Mouse (Mus musculus) cerebellum, adult 18-20 months (tissue): ENCODE measurements around the gene Lipk.

Source experiments
- DNase-seq, 2 experiments: peaks; one replicate each; pipeline ENCODE4 v3.0.0; 2021

Lipk gene

DNA sequence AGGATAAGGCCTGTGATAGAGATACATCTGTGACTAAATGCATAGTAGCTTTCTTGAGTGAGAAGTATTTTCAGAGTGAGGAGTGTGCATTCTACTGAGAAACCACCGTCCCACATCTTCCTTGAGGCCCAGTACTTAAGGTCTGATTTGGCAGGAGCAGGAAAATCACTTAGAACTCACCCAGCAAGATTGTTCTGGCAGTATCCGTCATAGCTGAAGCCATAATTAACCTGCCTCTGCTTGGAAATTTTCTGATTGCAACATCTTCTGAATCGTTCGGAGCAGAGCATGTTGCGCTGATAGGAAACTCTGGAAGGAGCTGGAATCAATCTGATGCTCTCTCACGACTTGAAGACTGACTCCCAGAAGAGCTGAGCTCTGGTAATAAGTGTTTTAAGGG lies at the start of gene Lipk:
Gene Lipk (plus strand): TSS at position 289 of the 400 bp plus-strand sequence.
- no peak for DNase-seq

DNA sequence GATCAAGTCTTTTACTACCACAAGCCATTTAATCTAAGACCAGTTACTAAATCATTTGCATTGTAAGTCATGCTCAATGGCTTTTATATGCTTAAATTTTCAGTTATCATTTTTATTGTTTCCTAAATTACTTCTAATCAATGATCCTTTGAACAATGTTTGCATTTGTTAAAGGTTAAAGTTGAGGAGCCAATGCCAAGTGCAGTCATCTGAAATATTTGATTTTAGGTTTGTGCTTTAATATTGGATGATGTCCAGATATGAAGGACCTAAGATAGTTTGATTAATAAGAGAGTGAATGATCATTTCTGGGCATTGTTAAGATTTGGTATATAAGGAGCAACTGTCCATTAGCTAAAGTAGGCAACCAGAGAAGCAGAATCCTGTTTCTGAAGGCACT lies 47.2 kb upstream of the Lipk start, which contains the start of gene Lipf:
Gene Lipf (plus strand): TSS at position 301 of the 400 bp plus-strand sequence.
- no peak for DNase-seq

GRCm38 (mm10) chr19:33979007-33979406 lies 29.1 kb upstream of the Lipk start:
- no peak for DNase-seq

DNA sequence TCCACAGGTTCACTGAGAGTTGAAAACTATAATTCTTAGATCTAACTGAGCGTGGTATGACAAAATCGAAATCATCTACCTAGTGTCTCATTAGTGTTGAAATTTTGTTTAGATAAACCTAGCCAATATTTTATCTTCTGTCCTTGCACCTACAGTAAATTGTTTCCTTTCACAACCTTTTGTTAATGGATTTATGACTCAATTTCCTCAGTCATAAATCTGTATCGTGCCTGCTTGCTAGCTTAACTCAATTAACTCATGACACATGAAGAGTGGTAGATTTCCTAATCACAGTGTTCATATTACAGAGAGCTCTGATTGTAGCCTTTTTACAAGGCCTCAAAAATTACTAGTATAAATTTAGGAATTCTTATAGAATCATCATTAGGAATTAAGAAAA lies 25.0 kb upstream of the Lipk start:
- no peak for DNase-seq

DNA sequence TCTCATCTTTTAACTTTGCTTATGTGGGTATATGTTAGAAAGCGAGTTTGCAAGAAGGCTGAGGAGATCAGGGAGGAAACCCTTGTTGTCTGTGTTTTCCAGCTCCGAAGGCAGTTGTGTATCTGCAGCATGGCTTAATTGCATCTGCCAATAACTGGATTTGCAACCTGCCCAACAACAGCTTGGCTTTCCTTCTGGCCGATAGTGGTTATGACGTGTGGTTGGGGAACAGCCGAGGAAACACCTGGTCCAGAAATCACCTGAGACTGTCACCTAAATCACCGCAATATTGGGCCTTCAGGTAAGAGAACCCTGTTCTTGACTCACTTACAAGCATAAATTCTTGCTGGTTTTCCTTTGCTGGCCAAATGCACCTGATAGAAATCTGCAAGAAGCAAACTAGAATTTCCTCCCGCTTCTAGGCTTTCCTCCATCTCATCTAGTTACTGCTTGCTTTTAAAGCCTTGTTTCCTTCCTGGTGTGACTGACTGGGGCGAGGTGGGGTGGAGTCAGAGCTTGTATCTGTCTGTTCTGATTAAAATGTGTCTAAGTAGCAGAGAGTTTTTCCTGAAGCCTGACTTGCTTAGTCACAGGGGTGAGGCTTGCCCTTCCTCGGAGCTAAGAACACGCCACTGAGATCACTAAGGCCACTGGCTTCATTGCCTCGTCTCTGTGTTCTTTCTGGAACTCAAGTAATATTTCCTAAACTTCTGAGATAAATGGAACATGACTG lies 13.5 kb downstream of the Lipk start:
- no peak for DNase-seq

GRCm38 (mm10) chr19:34022759-34023158 lies 14.7 kb downstream of the Lipk start:
- DNase-seq, result no peak

DNA sequence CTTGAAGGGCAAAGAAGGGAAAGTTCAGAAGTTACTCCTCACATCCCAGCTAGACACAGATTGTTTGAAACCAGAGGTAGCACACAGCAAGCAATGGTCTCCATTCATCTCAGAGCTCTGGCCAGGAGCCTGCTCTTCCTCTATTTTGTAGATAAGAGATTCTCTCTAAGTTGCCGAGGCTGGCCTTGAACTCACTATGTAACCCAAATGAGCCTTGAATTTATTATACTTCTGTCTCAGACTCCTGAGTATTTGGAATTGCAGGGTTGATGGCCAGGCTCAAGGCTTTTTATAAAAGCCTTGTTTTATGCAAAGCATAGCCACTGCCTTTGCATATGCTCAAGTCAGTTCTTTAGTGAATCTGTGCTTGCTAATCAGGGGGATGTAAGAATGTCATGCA lies 31.6 kb downstream of the Lipk start:
- no peak for DNase-seq

DNA sequence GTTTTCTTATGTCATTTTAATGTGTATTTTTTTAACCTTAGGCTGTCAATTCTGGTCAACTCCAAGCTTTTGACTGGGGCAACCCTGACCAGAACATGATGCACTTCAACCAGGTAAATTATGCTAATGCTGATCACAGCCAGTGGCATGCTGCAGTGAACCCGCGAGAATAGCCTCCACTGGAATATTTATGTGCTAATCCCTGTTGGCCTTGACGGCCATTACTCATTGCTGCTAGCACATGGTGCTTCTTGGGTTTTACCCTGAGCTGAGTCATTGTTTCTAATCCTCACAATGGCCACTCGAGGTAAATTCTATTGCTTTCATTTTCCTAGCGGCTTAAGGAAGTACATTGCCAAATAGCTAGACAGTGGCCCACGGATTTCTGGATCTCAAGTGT lies 34.9 kb downstream of the Lipk start:
- DNase-seq, result no peak

DNA sequence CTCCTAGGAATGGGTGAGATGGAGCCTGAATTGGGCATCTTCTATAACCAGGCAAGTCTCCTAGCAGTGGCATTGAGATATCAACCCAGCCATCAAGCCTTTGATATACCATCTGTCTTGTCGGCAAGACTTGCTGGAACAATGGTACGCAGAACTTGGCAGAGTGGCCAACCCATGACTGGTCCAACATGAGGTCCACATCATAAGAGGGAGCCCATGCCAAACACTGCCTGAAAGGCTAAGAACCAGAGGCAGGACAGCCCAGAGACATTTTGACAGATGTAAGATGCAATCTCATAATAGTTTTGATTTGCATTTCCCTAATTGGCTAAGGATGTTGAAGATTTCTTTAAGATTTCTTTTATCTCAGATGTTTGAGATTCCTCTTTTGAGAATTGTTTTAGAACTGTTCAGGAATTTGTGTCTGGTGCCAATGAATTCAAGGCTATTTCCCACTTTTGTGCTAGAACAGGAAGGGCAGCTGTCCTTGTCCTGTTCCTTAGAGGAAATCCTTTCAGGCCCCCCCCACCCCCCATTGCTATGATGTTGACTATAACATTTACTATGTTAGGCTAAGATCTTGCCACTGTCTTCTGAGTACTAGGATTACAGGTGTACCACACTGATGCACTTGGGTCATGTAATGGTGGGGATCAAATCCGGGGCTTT lies 41.4 kb downstream of the Lipk start:
- no peak for DNase-seq

- no peak for DNase-seq
These were observed 43.4 kb downstream of the Lipk start for GRCm38 (mm10) chr19:34051502-34051901.

DNA sequence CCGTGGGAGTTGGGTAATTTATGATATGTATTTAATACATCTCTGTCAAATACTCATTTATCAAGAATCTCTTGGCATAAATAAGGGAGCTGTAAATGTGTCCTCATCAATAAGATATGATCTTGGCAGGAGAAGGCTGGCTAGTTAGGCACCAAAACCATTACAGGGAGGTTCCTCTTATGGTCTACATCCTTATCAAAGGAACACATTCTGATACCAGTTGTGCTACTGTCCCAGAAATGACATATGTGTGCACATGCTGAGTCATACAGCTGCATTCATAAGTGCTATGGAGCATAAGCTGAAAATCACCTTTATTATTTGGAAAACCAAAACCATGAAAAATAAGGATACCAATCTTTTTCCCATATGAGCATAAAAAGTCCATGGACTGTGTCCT lies 55.5 kb downstream of the Lipk start:
- DNase-seq, result no peak

GRCm38 (mm10) chr19:34064059-34064458 lies 56.0 kb downstream of the Lipk start:
- no peak for DNase-seq

- DNase-seq, result no peak
These were observed 58.8 kb downstream of the Lipk start, which contains the start of gene Lipn for GRCm38 (mm10) chr19:34066779-34067472. Gene Lipn, plus strand, starts transcription at chr19:34067358.

DNA sequence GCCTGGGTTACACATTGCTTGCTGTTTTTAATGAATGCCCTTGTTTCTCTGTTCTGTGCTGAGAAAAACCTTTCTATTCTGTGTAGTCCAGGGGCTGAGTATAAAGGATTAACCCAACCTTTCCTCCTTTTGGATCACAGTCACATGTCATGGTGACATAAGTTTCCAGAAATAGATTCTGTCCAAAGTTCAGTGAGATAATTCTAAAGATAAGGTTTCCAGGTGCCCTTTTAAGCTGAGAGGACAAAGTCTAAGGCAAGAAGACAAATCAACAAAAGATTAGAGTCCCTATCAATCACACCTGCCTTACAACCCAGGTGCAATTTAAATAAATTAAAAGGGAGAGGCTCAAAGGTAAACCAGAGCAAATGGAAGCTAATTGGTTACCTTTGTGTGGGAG lies 66.1 kb downstream of the Lipk start:
- DNase-seq, result no peak

DNA sequence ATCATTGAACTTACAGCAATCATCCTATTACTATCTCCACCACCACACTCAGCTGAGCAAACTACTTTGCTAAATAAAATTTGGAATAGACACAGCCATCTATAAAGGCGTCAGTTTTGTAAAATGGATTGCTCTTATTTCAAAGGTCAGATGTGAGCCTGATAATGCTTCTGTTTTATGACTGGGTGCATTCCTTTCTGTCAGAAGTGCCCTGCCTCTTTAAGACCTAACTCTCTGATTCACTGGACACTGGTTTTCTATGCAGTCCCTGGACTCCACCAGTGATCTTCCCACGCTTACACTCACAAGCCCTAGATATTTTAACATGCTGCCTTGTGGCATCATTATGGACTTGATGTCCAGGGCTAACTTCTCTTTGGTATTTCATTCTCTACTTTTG lies 70.0 kb downstream of the Lipk start:
- no peak for DNase-seq

- DNase-seq, result no peak
These were observed 81.1 kb downstream of the Lipk start for GRCm38 (mm10) chr19:34089011-34089680.

DNA sequence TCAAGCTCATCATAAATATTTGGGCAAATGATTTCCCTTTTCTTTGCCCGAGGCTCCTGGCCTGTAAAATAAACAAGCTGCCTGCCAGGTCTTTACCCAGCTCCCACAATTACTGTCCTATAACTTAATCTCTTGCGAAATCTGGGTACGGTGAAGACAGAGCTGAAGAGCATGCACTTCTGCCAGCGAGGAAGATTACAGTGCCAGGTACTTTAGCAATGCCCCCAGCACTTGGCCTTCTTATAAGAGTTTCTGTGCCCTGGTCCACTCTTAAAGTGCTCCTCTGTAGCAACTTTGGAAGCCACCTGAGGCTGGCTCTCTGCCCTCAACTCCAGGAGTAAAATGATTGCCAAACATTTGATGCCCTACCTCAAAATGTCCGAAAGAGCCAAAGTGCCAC lies 87.3 kb downstream of the Lipk start:
- DNase-seq, result no peak

- DNase-seq, result no peak
These were observed 88.1 kb downstream of the Lipk start for GRCm38 (mm10) chr19:34096228-34096627.
